Mouse (Mus musculus): ENCODE data around the gene Dlgap3. TPM values are rescaled to one million over a fixed set of nuclear protein-coding genes. Genes with fewer than 3 reads are reported as not detected.
A peak's percentile ranks its signal among the peaks of the same experiment; 100 is the strongest.

Dlgap3 gene
- polyA plus RNA-seq, 1 experiment from 2014 or later: 1.4 TPM

GRCm38 (mm10) chr4:127242696-127243095 lies 73.7 kb downstream of the Dlgap3 start:
- H3K27me3 ChIP-seq (ENCODE audit: insufficient read depth, low read length): no peaks in the 10 kb centered on the region
- ATAC-seq (ENCODE audit: insufficient read depth) (no peak), DNase-seq (no peak)
- H3K27ac ChIP-seq (ENCODE audit: low read depth): no peak overlapping the region
- no peak overlapping the region for H3K4me3 ChIP-seq (ENCODE audit: low read depth, low read length)
- peaks cover 11% of the 10 kb centered on the region for H3K36me3 ChIP-seq (ENCODE audit: insufficient read depth)
- H3K4me2 ChIP-seq: no peak overlapping the region
- TF ChIP-seq CTCF (IDR thresholded peaks at IDR 0.05; ENCODE audit: low read depth): no peak
- no peaks in the 10 kb centered on the region for H3K9me3 ChIP-seq (ENCODE audit: low read depth, low read length)
- 56% methylated on average over 6 of the region's 6 CpGs for WGBS
- H3K9ac ChIP-seq: no peak overlapping the region
- no peaks in the 10 kb centered on the region for H3K4me1 ChIP-seq (ENCODE audit: insufficient read depth)

GRCm38 (mm10) chr4:127243552-127243951 lies 74.5 kb downstream of the Dlgap3 start, which contains the start of gene Smim12:
Gene Smim12 (plus strand): TSS chr4:127243784.
- peak within 1 kb of the TSS; percentile 95 for H3K4me2 ChIP-seq
- no peaks in the 10 kb centered on the region for H3K4me1 ChIP-seq (ENCODE audit: insufficient read depth)
- no peaks in the 10 kb centered on the region for H3K9me3 ChIP-seq (ENCODE audit: low read depth, low read length)
- H3K27ac ChIP-seq (ENCODE audit: low read depth): no peak within 1 kb of the TSS
- ATAC-seq (ENCODE audit: insufficient read depth): peak; percentile 96
- TF ChIP-seq CTCF (IDR thresholded peaks at IDR 0.05; ENCODE audit: low read depth): peak; percentile 94
- under 1% methylated on average over 29 of the region's 29 CpGs for WGBS
- DNase-seq: peak; percentile 100
- H3K27me3 ChIP-seq (ENCODE audit: insufficient read depth, low read length): no peaks in the 10 kb centered on the region
- peak within 1 kb of the TSS; percentile 91 for H3K9ac ChIP-seq
- H3K36me3 ChIP-seq (ENCODE audit: insufficient read depth): peaks cover 18% of the 10 kb centered on the region
- peak within 1 kb of the TSS; percentile 98 for H3K4me3 ChIP-seq (ENCODE audit: low read depth, low read length)

- WGBS: under 1% methylated on average over 26 of the region's 26 CpGs
- DNase-seq (peak; percentile 41), ATAC-seq (ENCODE audit: insufficient read depth) (peak; percentile 81; the same call in 1 of the 2 replicates)
- Histone ChIP-seq H3K27ac (ENCODE audit: low read depth) (no peak overlapping the region), H3K36me3 (ENCODE audit: insufficient read depth) (peaks cover 18% of the 10 kb centered on the region), H3K4me3 (ENCODE audit: low read depth, low read length) (peak overlapping the region; percentile 98), H3K27me3 (ENCODE audit: insufficient read depth, low read length) (no peaks in the 10 kb centered on the region), H3K4me1 (ENCODE audit: insufficient read depth) (no peaks in the 10 kb centered on the region), H3K9me3 (ENCODE audit: low read depth, low read length) (no peaks in the 10 kb centered on the region), H3K9ac (peak overlapping the region; percentile 91), H3K4me2 (peak overlapping the region; percentile 95)
- TF ChIP-seq CTCF (IDR thresholded peaks at IDR 0.05; ENCODE audit: low read depth): no peak
These were observed 74.9 kb downstream of the Dlgap3 start for GRCm38 (mm10) chr4:127243953-127244352.

- ATAC-seq (ENCODE audit: insufficient read depth) (peak; percentile 91), DNase-seq (peak; percentile 97)
- WGBS: 5% methylated on average over 5 of the region's 5 CpGs
- no peaks in the 10 kb centered on the region for H3K27me3 ChIP-seq (ENCODE audit: insufficient read depth, low read length)
- peak; percentile 91 for TF ChIP-seq CTCF (IDR thresholded peaks at IDR 0.05; ENCODE audit: low read depth)
- no peak overlapping the region for H3K4me2 ChIP-seq
- no peak overlapping the region for H3K9ac ChIP-seq
- no peak overlapping the region for H3K4me3 ChIP-seq (ENCODE audit: low read depth, low read length)
- no peaks in the 10 kb centered on the region for H3K9me3 ChIP-seq (ENCODE audit: low read depth, low read length)
- no peaks in the 10 kb centered on the region for H3K4me1 ChIP-seq (ENCODE audit: insufficient read depth)
- peaks cover 18% of the 10 kb centered on the region for H3K36me3 ChIP-seq (ENCODE audit: insufficient read depth)
- no peak overlapping the region for H3K27ac ChIP-seq (ENCODE audit: low read depth)
These were observed 80.8 kb downstream of the Dlgap3 start for GRCm38 (mm10) chr4:127249701-127250349.

- Histone ChIP-seq H3K4me3 (ENCODE audit: low read depth, low read length) (no peak overlapping the region), H3K4me1 (ENCODE audit: insufficient read depth) (no peaks in the 10 kb centered on the region), H3K4me2 (peak overlapping the region; percentile 23; the same call in 1 of the 2 replicates), H3K9ac (peak overlapping the region; percentile 23; the same call in 1 of the 2 replicates), H3K27me3 (ENCODE audit: insufficient read depth, low read length) (no peaks in the 10 kb centered on the region), H3K9me3 (ENCODE audit: low read depth, low read length) (no peaks in the 10 kb centered on the region), H3K27ac (ENCODE audit: low read depth) (no peak overlapping the region), H3K36me3 (ENCODE audit: insufficient read depth) (peaks cover 13% of the 10 kb centered on the region)
- DNase-seq: peak; percentile 64
- no peak for TF ChIP-seq CTCF (IDR thresholded peaks at IDR 0.05; ENCODE audit: low read depth)
- 45% methylated on average over 22 of the region's 22 CpGs for WGBS
- ATAC-seq (ENCODE audit: insufficient read depth): peak; percentile 55; the same call in 1 of the 2 replicates
These were observed 83.1 kb downstream of the Dlgap3 start for GRCm38 (mm10) chr4:127251963-127252585.

GRCm38 (mm10) chr4:127256739-127257138 lies 87.7 kb downstream of the Dlgap3 start:
- H3K36me3 ChIP-seq (ENCODE audit: insufficient read depth): no peaks in the 10 kb centered on the region
- H3K4me1 ChIP-seq (ENCODE audit: insufficient read depth): no peaks in the 10 kb centered on the region
- H3K27ac ChIP-seq (ENCODE audit: low read depth): no peak overlapping the region
- no peak for ATAC-seq (ENCODE audit: insufficient read depth)
- H3K4me3 ChIP-seq (ENCODE audit: low read depth, low read length): no peak overlapping the region
- no peak overlapping the region for H3K4me2 ChIP-seq
- peak; percentile 22 for DNase-seq
- H3K27me3 ChIP-seq (ENCODE audit: insufficient read depth, low read length): no peaks in the 10 kb centered on the region
- 45% methylated on average over 5 of the region's 5 CpGs for WGBS
- TF ChIP-seq CTCF (IDR thresholded peaks at IDR 0.05; ENCODE audit: low read depth): no peak
- no peaks in the 10 kb centered on the region for H3K9me3 ChIP-seq (ENCODE audit: low read depth, low read length)
- H3K9ac ChIP-seq: no peak overlapping the region

GRCm38 (mm10) chr4:127258186-127258897 lies 89.3 kb downstream of the Dlgap3 start:
- peak; percentile 70 for DNase-seq
- TF ChIP-seq CTCF (IDR thresholded peaks at IDR 0.05; ENCODE audit: low read depth): no peak
- Histone ChIP-seq H3K4me1 (ENCODE audit: insufficient read depth) (no peaks in the 10 kb centered on the region), H3K9me3 (ENCODE audit: low read depth, low read length) (no peaks in the 10 kb centered on the region), H3K27me3 (ENCODE audit: insufficient read depth, low read length) (no peaks in the 10 kb centered on the region), H3K27ac (ENCODE audit: low read depth) (no peak overlapping the region; the same call in 1 of the 2 replicates), H3K9ac (no peak overlapping the region), H3K4me3 (ENCODE audit: low read depth, low read length) (no peak overlapping the region), H3K4me2 (no peak overlapping the region), H3K36me3 (ENCODE audit: insufficient read depth) (no peaks in the 10 kb centered on the region)
- 25% methylated on average over 12 of the region's 12 CpGs for WGBS
- ATAC-seq (ENCODE audit: insufficient read depth): peak; percentile 68
